Mouse (Mus musculus): ENCODE data around the gene Tor3a.
A peak's percentile ranks its signal among the peaks of the same experiment; 100 is the strongest.
"Not testable (repeated sequence)": the region's sequence is repeated elsewhere in the genome, so short reads cannot be mapped to it uniquely, and the experiment has no call there.

Gene Tor3a

DNA sequence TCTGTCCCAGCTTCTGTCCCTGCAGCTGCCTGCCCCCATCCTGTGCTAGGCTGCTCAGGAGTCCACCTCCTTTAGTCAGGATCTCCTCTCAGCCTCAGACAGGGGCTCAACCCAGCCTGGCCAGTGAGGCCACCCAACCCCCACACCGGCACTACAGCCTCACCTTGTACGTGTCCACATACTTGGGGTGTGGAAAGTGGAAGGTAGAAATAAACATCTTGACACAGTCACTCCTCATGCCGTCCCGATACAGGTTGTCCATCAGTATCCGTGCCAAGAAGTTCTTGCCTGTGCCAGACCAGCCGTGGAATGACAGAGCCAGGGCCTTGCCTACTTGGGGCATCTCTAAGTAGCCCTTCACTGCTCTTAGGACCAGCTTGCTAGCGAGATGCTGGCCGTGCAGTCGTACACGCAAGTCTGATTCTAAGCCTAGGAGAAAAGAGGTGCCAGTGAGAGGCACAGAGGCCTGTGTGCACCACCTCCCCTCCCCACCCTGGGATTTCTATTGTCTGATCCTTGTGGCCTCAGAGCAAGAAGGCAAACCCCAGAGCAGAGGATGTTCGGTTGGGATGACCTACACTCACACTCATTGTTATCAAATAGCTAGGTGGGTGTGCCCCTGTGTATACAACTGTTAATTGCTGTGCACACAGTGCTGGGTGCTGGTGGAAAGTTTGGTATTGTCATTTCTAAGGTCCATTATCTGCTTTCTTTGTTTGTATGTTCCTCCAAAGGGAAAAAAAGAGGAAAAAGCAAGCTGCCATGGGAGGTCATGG lies 4.8 kb downstream of the Tor3a start:
- no peak for DNase-seq (ENCODE audit: low spot score)

DNA sequence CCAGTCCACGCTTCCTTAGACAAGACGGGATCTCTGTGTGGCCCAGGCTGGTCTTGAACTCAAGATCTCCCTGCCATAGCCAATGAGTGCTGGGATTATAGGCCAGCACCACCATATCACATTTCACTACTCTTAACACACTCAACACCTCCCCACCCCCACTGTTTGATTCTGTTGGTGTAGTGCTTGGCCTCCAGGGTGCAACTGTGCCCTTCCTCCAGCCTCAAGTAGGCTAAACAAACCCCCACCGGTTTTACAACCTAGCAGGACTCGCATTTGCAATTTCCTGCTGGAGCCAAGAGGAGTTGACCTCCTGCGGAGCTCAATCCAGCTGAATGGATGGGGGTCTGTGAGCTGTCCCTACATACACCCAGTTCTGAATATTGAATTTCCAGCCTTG lies 5.6 kb downstream of the Tor3a start:
- no peak for DNase-seq (ENCODE audit: low spot score)

DNA sequence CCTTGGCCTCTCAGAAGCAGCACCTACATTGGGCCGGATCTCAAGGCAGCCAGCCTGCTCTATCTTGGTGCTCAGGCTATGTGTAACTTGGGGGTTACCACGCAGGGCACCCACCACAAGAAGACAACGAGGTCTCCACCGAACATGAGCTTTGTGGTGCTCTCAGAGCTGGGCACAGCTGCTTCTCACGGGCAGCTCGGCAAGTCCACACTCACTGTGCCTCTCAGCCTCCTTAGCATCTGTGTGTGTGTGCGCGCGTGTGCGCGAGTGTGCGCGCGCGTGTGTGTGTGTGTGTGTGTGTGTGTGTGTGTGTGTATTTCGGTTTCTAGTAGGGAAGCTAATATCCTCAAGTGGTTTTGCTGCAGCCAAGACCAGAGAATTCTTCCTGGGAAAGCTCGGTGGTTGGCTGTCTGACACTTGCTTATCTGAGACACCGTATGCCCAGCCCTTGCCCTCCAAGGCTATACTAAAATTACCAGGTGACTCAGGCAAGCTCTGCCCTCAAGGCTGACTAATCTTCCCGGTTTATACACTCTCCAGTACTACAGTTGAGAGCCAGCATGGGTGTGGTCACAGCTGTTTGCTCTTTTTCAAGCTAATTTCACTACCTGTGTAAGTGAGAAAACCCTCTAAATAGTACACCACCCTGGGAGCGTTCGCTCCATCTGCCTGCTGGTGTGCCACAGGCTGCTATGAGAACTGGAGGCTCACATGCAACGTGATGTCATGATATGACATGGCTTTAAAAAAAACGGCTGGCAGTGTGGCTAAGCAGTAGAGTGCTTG lies 6.8 kb downstream of the Tor3a start:
- no peak for DNase-seq (ENCODE audit: low spot score)

DNA sequence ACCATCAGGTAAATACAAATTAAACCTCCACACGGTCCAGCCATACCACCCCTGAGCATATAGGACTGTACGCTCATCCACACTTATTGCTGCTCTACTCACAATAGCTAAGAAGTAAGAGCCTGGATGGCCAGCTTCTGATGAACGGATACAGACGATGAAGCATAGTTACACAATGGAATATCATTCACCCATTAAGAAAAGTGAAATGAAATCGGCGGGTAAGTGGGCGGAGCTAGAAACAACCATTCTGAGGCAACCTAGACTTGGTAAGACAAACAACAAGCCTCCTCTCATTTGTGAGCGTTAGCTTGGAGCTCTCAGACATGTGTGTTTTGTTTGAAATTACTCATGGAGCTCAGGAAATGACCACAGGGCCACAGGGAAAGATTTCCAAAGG lies 8.4 kb downstream of the Tor3a start:
- DNase-seq (ENCODE audit: low spot score), result no peak

DNA sequence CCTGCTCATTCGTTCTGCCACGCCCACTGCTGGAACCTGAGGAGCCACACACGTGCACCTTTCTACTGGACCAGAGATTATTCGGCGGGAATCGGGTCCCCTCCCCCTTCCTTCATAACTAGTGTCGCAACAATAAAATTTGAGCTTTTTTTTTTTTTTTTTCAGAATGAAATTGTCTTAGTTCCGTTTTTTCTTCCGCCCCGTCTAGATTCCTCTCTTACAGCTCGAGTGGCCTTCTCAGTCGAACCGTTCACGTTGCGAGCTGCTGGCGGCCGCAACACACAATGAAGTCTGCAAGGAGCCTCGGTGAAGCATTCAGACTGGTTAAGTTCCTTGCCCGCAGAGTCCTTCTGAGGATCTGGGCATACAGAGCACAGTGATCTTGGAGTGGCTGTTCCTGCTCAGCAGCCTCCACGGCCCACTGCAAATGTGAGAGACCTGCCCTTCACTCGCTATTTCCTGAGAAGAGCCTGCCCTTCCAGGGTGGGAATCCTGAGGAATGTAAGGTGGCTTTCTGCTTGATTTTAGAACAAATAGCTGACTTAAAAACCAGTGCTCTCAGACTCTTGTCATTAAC lies 13.4 kb downstream of the Tor3a start:
- DNase-seq (ENCODE audit: low spot score), result not testable (repeated sequence)

DNA sequence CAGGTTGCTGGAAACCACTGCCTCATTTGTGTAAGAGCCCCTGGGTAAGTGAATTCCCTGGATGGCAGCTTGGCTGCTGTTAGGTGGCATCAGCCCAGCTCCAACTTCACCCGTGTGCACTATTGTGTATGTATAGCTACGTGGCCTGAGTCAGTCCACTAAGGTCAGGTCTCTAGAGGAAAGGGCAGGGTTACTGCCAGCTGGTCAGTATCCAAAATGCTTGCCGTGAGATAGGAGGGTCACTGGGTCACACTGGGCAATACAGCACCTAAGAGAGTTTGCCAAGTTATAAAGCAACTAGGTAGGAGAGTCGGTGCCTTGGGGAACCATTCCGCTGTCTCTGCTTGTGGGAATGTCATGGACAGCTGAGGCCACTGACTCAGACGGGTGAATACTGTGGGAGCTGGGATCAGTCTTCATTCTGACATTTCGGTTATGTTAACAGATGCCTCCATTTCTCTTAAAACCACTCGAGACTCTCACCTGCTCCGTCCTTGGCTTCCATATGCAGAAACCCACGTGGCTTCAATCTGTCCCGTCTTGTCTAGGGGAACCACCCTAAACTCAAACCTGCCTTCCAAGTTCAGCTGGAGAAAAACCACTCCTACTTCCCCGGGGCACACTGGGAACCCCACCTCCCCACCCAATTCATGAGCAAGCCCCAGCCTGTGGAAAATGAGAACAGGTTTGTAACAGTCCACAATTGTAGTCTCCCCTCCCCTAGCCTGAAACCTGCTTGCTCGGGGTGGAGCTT lies 14.1 kb downstream of the Tor3a start:
- no peak for DNase-seq (ENCODE audit: low spot score)

DNA sequence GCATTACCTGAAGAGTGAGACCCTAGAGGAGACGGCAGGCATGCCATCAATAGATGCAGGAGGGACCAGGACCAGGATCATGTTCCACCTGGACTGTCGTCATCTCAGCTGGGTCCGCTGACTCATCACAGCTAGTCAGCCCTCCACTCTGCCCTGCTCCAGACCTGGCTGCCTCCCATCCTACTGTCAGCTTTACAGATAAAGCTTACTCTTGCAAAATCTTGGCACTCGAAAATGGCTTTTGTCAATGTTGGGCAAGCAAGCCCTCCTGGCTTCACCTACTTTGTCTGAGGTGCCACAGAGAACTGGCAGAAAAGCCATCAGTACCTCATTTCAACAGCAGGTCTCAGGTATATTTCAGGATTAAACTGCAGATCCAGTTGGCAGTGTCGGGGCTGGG lies 15.5 kb downstream of the Tor3a start:
- DNase-seq (ENCODE audit: low spot score), result no peak

DNA sequence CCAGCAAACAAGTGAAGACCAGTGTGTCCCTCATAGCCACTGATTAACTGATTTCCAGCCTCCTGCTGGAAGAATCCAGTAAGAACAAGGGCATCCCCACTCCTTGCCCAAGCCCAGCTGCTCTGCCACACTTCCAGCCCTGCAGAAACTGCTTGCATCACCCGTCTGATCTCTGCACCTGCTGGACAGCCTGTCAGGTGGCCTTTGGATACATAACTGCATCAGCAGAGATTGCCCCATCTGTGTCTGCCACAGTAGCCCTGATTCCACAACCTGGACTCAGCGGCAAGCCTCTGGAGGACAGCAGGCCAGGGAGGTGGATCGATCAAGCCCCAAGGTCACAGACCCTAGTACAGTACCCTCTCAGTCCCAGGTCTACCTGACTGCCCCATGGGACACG lies 16.6 kb downstream of the Tor3a start:
- DNase-seq (ENCODE audit: low spot score), result no peak

DNA sequence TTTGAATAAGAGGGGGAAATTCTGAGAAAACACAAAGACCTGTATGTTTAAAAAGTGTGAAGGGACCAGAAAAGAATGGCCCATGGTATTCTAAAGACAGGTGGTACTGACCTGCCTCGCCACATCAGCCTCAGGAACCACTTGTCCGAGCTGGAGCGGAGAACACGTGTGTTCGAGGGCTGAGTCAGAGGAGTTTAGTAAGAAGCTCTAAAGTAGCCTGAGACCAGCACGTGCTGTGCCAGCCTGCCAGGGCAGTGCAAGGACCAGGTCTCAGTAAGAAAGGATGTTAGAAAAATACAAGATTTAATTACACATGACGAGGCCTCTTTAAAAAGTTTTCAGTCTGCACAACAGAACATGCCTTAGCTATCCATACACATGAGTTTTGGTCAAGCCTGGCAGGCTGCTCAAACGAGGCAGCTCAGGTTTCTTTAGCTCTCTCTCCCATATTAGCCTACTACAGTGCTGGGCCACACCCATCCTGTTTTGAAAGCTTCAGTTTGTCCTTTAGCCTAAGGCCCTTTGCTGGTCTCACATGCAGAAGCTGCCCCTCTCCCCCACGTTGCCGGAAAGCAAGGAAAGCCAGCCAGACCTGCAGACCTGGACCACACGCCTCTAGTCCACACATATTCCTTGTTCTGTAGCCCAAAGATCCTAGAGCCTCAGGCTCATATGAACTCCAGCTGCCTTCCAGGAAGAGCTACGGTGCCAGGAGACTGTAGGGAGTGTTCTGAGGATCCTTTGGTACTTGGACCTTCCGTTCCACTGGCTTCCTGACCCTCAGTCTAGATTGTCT lies 19.2 kb downstream of the Tor3a start:
- DNase-seq (ENCODE audit: low spot score), result no peak

DNA sequence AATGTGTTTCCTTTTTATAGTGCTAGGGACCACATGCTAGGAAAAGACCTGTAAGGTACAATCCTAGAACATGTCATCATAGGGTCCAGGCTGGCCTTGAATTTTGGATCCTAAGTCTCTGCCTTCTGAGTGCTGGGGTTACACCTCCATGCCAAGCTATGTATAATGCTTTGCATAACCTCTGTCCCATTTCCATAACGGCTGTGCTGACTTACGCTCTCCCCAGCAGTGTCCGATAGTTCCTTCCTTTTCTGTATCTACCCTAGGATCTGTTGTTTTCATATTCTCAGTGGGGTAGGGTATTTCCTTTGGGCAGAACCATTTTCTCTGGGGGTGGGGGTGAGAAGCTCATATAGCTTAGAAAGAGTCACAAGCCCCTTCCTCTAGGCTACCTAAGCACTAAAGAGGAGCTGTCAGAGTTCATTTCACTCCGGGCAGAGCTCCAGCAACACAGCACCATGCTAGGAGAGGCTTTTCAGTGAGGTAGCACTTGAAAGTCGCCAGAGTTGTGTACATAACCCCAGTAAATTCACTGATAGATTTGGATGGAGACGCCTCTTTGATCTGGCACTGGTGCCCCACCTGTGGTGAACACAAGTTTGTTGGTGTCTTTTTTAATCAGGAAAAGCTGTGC lies 21.9 kb downstream of the Tor3a start:
- DNase-seq (ENCODE audit: low spot score), result no peak

DNA sequence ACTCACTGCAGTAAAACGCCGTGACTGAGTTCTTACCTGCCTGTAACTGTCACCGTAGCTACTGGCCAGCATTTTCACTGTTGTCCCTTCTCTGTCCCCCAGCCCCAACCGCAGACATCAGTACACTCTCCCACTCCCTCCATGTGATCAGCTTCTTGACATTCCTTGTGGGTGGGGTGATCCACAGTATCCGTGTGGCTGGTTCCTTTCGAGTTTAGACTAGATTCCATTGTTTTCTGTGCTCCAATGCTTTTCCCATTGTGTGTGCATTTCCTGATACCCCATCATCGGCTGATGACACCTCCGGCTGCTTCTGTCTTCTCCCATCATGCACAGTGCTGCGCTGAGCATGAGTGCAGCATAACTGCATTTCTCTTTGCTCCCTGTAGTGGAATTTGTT lies 23.5 kb downstream of the Tor3a start:
- DNase-seq (ENCODE audit: low spot score), result no peak

DNA sequence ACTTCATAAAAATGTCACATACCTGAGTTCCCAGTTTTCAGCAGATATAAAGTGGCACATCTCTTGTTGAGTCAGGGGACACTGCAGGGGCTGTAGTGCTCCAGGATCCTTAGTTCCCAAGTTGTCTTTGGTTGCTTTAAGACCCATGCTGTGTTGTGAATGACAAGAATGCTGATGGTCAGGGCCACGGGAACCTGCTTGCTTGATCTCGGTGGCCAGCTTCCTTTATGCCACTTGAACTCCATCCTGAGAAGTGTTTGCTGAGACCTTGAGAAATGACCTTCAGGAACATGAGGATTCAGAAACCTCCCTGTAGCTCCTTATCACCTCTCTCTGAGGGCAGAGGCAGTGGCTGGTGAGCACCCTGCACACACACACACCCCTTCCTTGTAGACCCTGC lies 25.5 kb downstream of the Tor3a start:
- no peak for DNase-seq (ENCODE audit: low spot score)

DNA sequence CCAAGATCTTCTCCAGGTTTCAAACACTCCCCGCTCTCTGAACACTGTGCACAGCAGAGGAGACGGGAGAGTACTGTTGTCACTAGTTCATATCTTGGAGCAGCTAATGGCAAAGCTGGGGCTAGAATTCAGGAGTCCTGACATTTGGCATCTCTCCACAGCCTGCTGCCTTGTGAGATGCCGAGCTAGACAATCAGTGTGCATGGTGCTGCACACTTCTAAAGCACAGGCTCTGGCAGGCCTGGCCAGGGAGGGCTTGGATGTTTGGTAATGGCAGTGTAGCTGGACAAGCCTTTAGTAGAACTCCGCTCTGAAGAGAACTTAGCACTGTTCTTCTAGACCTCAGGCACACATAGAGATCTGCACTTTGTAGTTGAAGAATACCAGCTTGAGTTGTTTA lies 28.2 kb downstream of the Tor3a start:
- DNase-seq (ENCODE audit: low spot score), result no peak

DNA sequence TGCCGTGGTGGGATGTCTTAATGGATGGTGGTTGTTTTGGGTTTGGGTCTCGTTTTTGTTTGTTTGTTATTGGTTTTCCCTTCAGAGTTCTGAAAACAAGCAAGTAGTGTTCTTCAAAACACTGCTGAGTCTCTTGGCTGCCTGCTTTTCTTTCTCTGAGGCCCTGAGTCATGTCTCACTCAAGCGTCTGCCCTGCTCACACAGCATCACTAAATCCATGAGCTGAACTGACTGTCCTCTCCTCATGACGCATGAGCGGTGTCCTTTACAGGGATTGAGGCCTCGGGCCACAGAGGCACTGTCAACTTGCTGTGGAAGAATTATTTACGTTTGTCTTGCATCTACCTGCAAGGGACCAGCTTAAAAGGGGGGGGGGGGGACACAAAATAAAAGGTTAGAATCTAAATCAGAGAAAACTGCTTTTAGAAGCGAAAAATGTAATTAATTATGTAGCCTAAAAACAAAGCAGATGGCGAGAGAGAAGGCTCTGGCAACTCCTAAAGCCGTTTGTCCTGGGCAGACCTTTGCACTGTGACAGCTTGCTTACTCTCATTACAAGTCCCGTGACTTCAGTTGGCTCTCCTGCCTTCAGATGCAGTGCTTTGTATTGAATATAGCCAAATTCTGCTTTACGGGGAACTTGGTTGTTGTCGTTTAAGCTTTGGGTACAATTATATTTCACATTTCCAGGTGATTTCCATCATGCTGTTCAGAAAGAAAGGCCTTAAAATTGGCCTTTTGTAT lies 29.2 kb downstream of the Tor3a start:
- DNase-seq (ENCODE audit: low spot score), result no peak

DNA sequence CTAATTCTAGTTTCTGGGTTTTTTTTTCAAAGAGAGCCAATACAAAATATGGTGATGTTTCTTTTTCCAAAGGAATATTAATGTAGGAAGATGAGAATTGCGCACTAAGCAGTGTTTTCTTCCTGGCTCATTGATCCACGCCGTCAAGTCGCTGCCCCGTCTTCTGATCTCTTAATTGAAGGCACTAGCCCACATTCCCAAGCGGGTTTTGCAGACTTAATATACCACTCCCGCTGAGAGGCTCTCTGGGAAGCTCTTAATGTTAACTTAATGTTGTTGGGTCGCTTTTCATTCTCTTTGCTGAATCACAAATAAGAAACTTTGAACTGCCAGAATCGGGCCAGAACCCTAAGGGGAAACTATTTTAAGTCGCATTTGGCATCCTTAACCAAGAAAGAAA lies 30.1 kb downstream of the Tor3a start:
- no peak for DNase-seq (ENCODE audit: low spot score)

DNA sequence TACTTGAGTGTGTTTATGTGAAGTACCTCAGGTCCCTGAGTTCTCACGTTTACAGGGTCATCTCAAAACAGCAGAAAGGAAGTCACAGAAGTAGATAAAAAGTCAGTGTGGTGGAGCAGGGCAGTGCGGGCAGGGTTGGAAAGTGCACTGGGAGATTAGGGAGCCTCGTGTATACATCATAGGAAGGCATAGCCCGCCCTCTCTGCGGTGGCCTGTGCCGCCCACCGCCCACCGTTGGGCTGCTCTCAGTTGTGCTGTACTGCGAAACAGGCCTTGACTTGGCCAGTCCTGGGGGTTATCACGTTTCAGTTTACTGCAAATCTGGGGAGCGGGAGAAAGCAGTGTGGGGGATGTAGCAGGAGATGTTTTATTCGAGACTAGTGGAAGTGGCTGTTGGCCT lies 31.3 kb downstream of the Tor3a start:
- no peak for DNase-seq (ENCODE audit: low spot score)

DNA sequence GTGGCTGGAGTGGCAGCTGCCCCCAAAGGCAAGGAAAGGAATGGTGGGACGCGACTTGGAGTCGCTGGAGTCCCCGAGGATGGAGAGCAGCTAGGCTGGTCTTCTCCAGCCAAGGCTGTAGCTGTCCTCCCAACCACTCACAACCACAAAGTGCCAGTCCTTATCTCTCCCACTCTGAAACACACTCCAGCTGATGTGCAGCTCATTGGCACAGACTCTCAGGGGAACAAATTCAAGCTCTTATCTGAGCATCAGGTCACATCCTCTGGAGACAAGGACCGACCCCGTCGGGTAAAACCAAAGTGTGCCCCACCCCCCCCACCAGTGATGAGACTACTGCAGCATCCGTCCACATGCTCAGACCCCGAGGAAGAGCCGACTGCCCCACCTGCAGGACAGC lies 32.3 kb downstream of the Tor3a start:
- no peak for DNase-seq (ENCODE audit: low spot score)

DNA sequence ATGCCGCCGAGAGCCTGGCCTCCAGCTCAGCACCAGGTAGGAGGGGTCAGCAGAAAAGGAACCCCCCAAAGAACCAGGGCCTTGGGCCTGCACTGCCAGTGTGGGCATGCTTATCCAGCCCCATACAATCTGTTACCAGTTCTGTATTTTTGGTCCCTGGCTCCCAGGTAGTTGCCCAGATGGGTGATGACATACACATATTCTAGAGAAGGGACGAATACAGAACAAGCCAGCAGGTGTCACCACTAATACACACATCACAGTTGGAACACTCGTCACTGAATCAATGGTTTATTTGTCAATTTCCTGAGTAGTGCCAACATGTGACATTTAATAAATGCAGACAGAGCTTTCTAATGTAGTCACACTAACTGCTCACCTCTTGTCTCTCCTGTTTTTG lies 33.6 kb downstream of the Tor3a start:
- peak; percentile 71 for DNase-seq (ENCODE audit: low spot score)

DNA sequence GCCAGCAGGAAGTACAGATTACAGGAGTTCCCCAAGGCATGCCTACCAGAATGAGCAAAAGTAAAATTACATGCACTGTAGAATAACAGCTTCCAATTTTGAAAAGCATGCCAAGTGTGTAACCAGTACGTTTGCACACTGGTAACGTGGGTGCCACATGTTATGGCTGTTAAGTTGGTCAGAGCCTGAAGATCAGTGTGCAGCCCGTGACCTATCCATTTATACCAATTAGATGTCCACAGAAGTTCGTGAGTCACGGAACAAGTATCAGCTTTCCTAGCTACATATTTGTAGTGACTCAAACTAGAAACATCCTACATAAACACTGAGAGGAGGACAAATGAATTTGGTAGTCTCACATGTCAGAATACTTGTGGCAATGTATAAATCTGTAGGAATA lies 34.7 kb downstream of the Tor3a start:
- no peak for DNase-seq (ENCODE audit: low spot score)

DNA sequence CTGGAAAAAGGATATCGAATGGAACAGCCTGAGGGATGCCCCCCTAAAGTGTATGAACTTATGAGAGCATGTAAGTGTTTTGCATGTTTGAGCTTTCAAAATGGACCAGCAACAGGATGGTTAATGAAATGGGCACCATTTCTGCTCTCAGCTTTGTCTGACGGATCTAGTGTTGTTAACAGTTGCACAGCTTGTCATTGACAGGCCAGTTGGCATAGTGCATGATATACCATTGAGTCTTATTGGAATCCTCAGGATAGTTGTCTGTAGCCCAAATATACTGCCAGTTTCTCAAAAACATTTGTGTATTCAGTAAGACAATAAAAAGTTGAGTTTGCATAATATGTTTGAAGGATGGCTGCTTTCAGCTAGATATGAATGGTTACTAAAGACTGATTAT lies 39.0 kb downstream of the Tor3a start:
- DNase-seq (ENCODE audit: low spot score), result no peak

DNA sequence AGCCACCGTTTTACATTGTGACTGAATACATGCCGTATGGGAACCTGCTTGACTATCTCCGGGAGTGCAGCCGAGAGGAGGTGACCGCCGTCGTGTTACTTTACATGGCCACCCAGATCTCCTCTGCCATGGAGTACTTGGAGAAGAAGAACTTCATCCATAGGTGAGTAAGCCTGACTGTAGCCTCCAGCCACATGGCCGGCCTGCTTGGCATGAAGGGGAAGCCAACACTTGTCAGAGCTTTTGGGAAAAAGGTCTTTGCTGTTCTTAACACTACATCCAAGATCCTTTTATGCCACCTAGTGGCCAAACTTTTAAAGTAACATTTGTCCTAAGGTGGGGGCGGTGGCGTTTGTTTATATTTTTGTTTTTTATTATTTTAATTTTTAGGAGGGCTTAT lies 41.1 kb downstream of the Tor3a start:
- no peak for DNase-seq (ENCODE audit: low spot score)
